Mouse (Mus musculus) CH12.LX (cell line): ENCODE results near the gene Foxq1.

Source experiments
- CTCF ChIP-seq, 2 experiments: IDR thresholded peaks in 1 of 2; conservative IDR thresholded peaks in 1 of 2; 2 replicates each; pipeline ENCODE4 v1.5.1; 2011 to 2012; ENCODE audit warnings: low read depth in 2 of 2, low read length in 2 of 2, improper control_type of control experiment in 1 of 2, inconsistent platforms in 1 of 2, mild to moderate bottlenecking in 1 of 2, moderate library complexity in 1 of 2
- E2F4 ChIP-seq: IDR thresholded peaks from 2 replicates; pipeline ENCODE4 v1.6.1; 2011; ENCODE audit warnings: low read depth, low read length, improper control_type of control experiment; ENCODE audit not compliant: insufficient replicate concordance
- EP300 ChIP-seq: IDR thresholded peaks from 2 replicates; pipeline ENCODE4 v1.6.1; 2011; ENCODE audit warnings: low read length, improper control_type of control experiment
- ETS1 ChIP-seq: conservative IDR thresholded peaks from 2 replicates; pipeline ENCODE4 v1.6.1; 2012; ENCODE audit warnings: low read depth, mild to moderate bottlenecking, inconsistent platforms, low read length, improper control_type of control experiment, moderate library complexity
- MAFK ChIP-seq: IDR thresholded peaks from 2 replicates; pipeline ENCODE4 v1.6.1; 2011; ENCODE audit warnings: low read length, improper control_type of control experiment; ENCODE audit not compliant: insufficient replicate concordance
- MAX ChIP-seq: IDR thresholded peaks from 2 replicates; pipeline ENCODE4 v1.6.1; 2011; ENCODE audit warnings: low read length, improper control_type of control experiment
- POLR2A ChIP-seq: IDR thresholded peaks from 2 replicates; pipeline ENCODE4 v1.6.1; 2011; ENCODE audit warnings: low read depth, mild to moderate bottlenecking, improper control_type of control experiment, low read length
- RCOR1 ChIP-seq: conservative IDR thresholded peaks from 2 replicates; pipeline ENCODE4 v1.6.1; 2012; ENCODE audit warnings: low read depth, mild to moderate bottlenecking, inconsistent platforms, low read length, improper control_type of control experiment
- ZNF384 ChIP-seq: IDR thresholded peaks from 2 replicates; pipeline ENCODE4 v1.6.1; 2012; ENCODE audit warnings: low read depth, low read length, improper control_type of control experiment, inconsistent platforms

DNA sequence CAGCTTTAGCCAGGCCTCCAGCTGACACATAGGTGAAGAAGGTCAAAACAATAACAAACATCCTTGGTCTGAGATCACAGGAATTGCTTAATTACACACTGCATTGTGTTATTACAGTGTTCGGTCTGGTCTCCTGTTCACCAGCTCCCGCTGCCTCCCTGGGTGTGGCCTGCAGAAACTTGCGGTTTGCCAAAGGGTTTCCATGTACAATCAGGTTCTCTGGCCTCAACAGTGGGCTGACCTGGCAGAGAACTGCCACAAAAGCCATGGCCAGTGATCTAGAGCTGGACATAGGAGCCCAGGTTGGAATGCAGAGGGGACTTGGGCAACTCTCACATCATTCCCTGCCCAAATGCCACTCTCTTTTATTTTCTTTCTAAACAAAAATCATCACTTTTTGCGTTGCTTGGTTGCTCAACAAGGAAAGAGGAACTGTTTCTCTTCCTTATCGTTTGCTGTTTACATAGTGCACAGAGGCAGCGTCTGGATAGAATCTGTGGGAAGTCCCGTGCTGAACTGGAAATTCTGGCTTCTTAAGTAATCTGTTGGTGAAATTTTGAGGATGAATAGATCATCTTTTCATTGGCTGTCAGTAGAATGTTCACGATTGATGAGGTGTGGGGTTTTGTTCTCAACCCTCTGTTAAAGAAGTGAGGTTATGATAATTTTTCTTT lies 49.3 kb upstream of the Foxq1 start:
- TF ChIP-seq CTCF (conservative IDR thresholded peaks at IDR 0.05 in 1 of 2, IDR thresholded peaks at IDR 0.05 in 1 of 2; ENCODE audit: low read depth in 2 of 2, low read length in 2 of 2) (no peak), EP300 (no peak), MAX (no peak), ETS1 (no peak), RCOR1 (no peak), E2F4 (no peak), POLR2A (no peak), MAFK (no peak), ZNF384 (no peak)
